Mouse (Mus musculus): ENCODE measurements around the gene Sipa1l2. TPM values are rescaled to one million over a fixed set of nuclear protein-coding genes. Genes with fewer than 3 reads are reported as not detected.
A peak's percentile ranks its signal among the peaks of the same experiment; 100 is the strongest.
"Not testable (repeated sequence)": the region's sequence is repeated elsewhere in the genome, so short reads cannot be mapped to it uniquely, and the experiment has no call there.

Gene Sipa1l2
- polyA plus RNA-seq, 1 experiment from 2014 or later: 7.2 TPM

DNA sequence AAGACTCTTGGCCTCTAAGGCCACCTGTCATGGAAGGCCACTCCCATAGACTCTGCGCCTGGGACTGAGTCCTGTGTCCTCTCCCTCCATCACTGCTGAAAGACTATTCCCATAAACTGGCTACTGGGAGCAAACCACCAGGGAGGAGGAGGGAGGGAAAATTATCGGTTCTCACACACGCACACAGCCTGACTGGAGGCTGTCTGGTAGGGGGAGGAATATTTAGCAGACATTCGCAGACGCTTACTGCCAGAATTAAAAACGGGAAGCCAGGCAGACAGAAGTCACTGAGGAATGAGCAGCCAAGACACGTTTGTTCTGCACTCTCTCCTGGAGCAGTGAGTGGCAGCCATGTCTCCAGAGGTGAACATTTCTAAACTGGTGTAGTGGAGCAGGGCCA lies 35.9 kb downstream of the Sipa1l2 start:
- Histone ChIP-seq H3K4me3 (ENCODE audit: inconsistent target) (no peak overlapping the region), H3K79me2 (ENCODE audit: inconsistent target) (peaks cover 91% of the 10 kb centered on the region; the same call in 1 of the 2 replicates), H3K36me3 (ENCODE audit: inconsistent target) (no peaks in the 10 kb centered on the region), H3K27ac (no peak overlapping the region)
- 42% methylated on average over 7 of the region's 7 CpGs for WGBS (ENCODE audit: missing documents)

DNA sequence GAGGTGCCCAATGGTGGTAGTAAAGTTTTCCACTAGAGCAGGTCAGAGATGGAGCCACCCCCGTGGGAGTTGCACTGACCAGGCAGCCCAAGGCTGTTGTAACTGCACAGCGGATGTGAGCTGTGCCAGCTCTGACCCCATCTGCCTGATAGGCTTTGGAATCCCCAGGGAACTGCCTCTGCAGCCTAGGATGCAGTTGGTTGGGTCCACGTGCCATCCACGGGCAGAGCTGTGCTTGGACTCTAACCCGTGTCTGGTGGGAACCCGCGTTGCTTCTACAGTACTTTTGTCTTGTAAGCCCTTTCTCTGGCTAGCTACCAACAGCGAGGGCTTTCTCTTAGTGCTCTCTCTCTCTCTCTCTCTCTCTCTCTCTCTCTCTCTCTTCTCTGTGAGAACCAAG lies 36.7 kb downstream of the Sipa1l2 start:
- no peak overlapping the region for H3K27ac ChIP-seq
- no peak overlapping the region for H3K4me3 ChIP-seq (ENCODE audit: inconsistent target)
- H3K79me2 ChIP-seq (ENCODE audit: inconsistent target): peaks cover 84% of the 10 kb centered on the region; the same call in 1 of the 2 replicates
- WGBS (ENCODE audit: missing documents): 90% methylated on average over 8 of the region's 8 CpGs
- H3K36me3 ChIP-seq (ENCODE audit: inconsistent target): no peaks in the 10 kb centered on the region

- 64% methylated on average over 6 of the region's 7 CpGs for WGBS (ENCODE audit: missing documents)
- no peak overlapping the region for H3K4me3 ChIP-seq (ENCODE audit: inconsistent target)
- peak overlapping the region; percentile 35 for H3K27ac ChIP-seq
- no peaks in the 10 kb centered on the region for H3K36me3 ChIP-seq (ENCODE audit: inconsistent target)
- H3K79me2 ChIP-seq (ENCODE audit: inconsistent target): peaks cover 81% of the 10 kb centered on the region; the same call in 1 of the 2 replicates
Observed at GRCm38 (mm10) chr8:125532177-125532576, 37.4 kb downstream of the Sipa1l2 start.

DNA sequence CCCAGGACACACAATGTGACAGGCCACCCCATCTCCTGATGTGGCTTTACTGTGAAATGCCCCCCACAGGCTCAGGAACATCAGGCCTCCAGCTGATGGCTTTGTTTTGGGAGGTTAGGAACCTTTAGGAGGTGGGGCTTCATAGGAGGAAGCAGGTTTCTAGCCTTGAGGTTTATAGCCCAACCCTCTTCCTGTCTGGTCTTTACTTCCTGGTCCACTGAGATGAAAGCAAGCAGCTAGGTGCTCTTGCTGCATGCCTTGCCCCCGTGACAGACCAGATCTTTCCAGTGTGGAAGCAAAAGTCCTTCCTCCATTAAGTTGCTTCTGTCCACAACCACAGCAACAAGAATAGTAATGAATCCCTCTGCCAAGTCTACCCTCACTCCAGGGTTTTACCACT lies 38.0 kb downstream of the Sipa1l2 start:
- Histone ChIP-seq H3K36me3 (ENCODE audit: inconsistent target) (no peaks in the 10 kb centered on the region), H3K27ac (peak overlapping the region; percentile 35), H3K4me3 (ENCODE audit: inconsistent target) (no peak overlapping the region), H3K79me2 (ENCODE audit: inconsistent target) (peaks cover 81% of the 10 kb centered on the region; the same call in 1 of the 2 replicates)
- WGBS (ENCODE audit: missing documents): 0% methylated on average over 1 of the region's 1 CpGs

DNA sequence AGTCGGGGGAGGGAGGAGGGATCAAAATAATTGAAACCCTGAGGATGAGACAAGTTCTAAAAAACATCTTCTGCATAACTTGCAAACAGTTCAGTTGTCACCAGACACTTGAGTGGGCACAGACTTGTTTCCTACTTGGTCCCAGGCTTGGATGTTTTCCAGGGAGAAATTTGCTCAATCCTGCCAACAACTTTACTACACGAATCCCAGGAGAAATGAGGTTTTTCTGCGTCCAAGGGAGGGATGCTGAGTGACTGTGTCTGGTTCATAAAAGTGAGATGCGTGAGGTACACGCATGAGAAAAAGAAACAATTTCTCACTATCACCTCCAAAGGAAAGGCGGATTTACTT lies 38.5 kb downstream of the Sipa1l2 start:
- WGBS (ENCODE audit: missing documents): 93% methylated on average over 6 of the region's 6 CpGs
- Histone ChIP-seq H3K79me2 (ENCODE audit: inconsistent target) (peaks cover 81% of the 10 kb centered on the region; the same call in 1 of the 2 replicates), H3K4me3 (ENCODE audit: inconsistent target) (no peak overlapping the region), H3K36me3 (ENCODE audit: inconsistent target) (no peaks in the 10 kb centered on the region), H3K27ac (no peak overlapping the region)

GRCm38 (mm10) chr8:125530187-125531087 lies 39.2 kb downstream of the Sipa1l2 start:
- H3K36me3 ChIP-seq (ENCODE audit: inconsistent target): no peaks in the 10 kb centered on the region
- no peak overlapping the region for H3K4me3 ChIP-seq (ENCODE audit: inconsistent target)
- H3K79me2 ChIP-seq (ENCODE audit: inconsistent target): peaks cover 81% of the 10 kb centered on the region
- WGBS (ENCODE audit: missing documents): 92% methylated on average over 12 of the region's 15 CpGs
- no peak overlapping the region for H3K27ac ChIP-seq

DNA sequence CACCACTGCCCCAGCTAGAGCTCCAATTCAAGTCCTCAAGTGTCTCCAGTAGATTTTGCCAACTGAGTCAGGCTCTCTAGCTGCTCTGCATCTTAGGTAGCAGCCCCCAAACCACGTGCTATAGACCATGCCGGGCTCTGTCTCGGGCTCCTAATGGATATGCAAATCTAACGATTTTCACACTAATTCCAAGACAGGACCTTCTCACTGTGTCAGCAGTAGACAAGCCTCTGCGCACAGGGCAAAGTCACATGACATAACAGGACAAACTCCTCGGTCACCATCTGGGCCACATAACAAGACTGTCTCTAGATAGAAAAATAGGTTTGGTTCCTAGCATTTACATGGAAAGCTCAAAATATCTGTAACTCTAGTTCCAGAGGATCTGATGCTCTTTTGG lies 40.6 kb downstream of the Sipa1l2 start:
- Histone ChIP-seq H3K4me3 (ENCODE audit: inconsistent target) (no peak overlapping the region), H3K36me3 (ENCODE audit: inconsistent target) (no peaks in the 10 kb centered on the region), H3K79me2 (ENCODE audit: inconsistent target) (peaks cover 75% of the 10 kb centered on the region), H3K27ac (peak overlapping the region; percentile 83)
- 85% methylated on average over 6 of the region's 6 CpGs for WGBS (ENCODE audit: missing documents)

DNA sequence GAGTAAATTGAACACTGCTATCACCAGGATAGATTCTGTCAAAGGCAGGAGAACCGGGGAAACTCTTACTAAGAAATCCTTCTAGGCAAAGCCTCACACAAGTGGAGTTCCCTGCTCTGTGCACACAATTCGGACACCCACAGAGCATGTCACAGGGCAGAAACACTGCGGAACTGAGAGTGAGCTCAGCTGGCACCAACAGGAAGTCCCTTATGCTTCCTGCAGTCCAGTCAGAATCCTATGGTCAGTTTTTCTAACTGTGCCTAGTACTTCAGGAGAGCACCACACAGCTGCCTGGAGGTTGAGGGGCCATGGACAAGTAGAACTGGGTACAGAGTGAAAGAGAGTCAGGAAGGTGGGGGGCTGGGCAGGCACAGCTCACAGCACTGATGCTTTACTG lies 41.7 kb downstream of the Sipa1l2 start:
- Histone ChIP-seq H3K36me3 (ENCODE audit: inconsistent target) (no peaks in the 10 kb centered on the region), H3K27ac (peak overlapping the region; percentile 83), H3K4me3 (ENCODE audit: inconsistent target) (no peak overlapping the region), H3K79me2 (ENCODE audit: inconsistent target) (peaks cover 76% of the 10 kb centered on the region)
- 33% methylated on average over 3 of the region's 3 CpGs for WGBS (ENCODE audit: missing documents)

- Histone ChIP-seq H3K4me3 (ENCODE audit: inconsistent target) (no peak overlapping the region), H3K79me2 (ENCODE audit: inconsistent target) (peaks cover 76% of the 10 kb centered on the region), H3K27ac (peak overlapping the region; percentile 83), H3K36me3 (ENCODE audit: inconsistent target) (no peaks in the 10 kb centered on the region)
- 71% methylated on average over 7 of the region's 7 CpGs for WGBS (ENCODE audit: missing documents)
Observed at GRCm38 (mm10) chr8:125526999-125527398, 42.6 kb downstream of the Sipa1l2 start.

GRCm38 (mm10) chr8:125526582-125526981 lies 43.0 kb downstream of the Sipa1l2 start:
- Histone ChIP-seq H3K36me3 (ENCODE audit: inconsistent target) (no peaks in the 10 kb centered on the region), H3K79me2 (ENCODE audit: inconsistent target) (peaks cover 79% of the 10 kb centered on the region), H3K4me3 (ENCODE audit: inconsistent target) (no peak overlapping the region), H3K27ac (no peak overlapping the region)
- 86% methylated on average over 7 of the region's 7 CpGs for WGBS (ENCODE audit: missing documents)

DNA sequence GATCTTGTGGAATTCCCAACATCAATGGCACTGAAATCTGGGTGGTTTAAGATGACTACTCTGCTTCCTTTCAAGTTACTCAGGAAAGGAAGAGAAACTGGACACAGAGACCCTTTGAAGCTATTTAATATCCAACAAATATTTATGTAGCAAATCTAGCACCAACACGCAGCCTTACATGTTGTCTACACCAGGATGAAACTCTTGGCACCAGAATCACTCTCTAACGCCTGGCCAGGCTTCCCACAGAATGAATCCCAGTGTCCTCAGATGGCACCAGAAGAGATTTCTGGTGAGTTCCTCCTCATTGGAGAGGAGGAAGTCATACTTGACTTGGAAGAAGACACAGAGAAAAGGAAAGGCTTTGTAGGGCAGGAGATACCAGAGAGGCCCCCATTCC lies 45.1 kb downstream of the Sipa1l2 start:
- Histone ChIP-seq H3K27ac (no peak overlapping the region), H3K36me3 (ENCODE audit: inconsistent target) (no peaks in the 10 kb centered on the region), H3K4me3 (ENCODE audit: inconsistent target) (no peak overlapping the region), H3K79me2 (ENCODE audit: inconsistent target) (peaks cover 74% of the 10 kb centered on the region)
- 88% methylated on average over 2 of the region's 2 CpGs for WGBS (ENCODE audit: missing documents)

DNA sequence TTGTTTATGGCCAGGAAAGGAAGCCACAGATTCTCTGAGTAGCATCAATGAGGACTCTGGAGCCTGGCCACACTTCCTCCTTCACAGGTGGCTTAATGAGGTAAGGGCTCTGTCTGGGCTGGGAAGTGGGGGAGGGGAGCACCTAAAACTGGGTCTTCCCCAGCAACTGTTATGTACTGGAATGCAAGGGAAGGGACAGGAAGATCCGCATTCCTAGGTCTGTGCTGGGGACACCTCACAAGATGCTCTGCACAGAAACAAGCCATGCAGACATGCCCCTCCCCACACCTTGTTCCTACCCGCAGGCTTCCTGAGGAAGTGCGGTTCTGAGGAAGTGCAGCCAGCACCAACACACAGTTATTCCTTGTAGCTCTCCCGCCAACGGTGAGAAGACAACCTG lies 46.4 kb downstream of the Sipa1l2 start:
- H3K4me3 ChIP-seq (ENCODE audit: inconsistent target): no peak overlapping the region
- 15% methylated on average over 5 of the region's 5 CpGs for WGBS (ENCODE audit: missing documents)
- H3K36me3 ChIP-seq (ENCODE audit: inconsistent target): no peaks in the 10 kb centered on the region
- peaks cover 66% of the 10 kb centered on the region for H3K79me2 ChIP-seq (ENCODE audit: inconsistent target)
- no peak overlapping the region for H3K27ac ChIP-seq

DNA sequence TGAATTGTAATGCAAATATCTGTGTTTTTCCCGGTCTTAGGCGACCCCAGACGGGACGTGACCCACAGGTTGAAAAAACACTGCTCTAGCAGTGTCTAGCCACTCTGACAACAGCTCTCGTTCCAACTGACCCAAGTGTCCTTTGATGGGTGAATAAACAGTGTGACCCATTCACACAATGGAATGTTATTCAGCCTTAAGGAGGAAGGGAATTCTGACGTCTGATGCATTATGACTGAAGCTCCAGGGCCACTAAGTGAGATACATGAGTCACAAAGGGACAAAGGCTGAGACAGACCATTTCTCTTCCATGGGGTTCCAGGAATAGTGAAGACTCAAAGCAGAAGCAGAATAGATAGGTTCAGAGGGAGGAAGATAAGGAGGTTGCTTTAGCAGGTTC lies 47.5 kb downstream of the Sipa1l2 start:
- Histone ChIP-seq H3K4me3 (ENCODE audit: inconsistent target) (no peak overlapping the region), H3K27ac (no peak overlapping the region), H3K79me2 (ENCODE audit: inconsistent target) (peaks cover 61% of the 10 kb centered on the region), H3K36me3 (ENCODE audit: inconsistent target) (no peaks in the 10 kb centered on the region)
- WGBS (ENCODE audit: missing documents): 97% methylated on average over 6 of the region's 6 CpGs

- no peak overlapping the region for H3K27ac ChIP-seq
- peaks cover 51% of the 10 kb centered on the region for H3K79me2 ChIP-seq (ENCODE audit: inconsistent target)
- no peaks in the 10 kb centered on the region for H3K36me3 ChIP-seq (ENCODE audit: inconsistent target)
- no peak overlapping the region for H3K4me3 ChIP-seq (ENCODE audit: inconsistent target)
- WGBS (ENCODE audit: missing documents): 84% methylated on average over 7 of the region's 7 CpGs
Observed at GRCm38 (mm10) chr8:125521087-125521486, 48.5 kb downstream of the Sipa1l2 start.

DNA sequence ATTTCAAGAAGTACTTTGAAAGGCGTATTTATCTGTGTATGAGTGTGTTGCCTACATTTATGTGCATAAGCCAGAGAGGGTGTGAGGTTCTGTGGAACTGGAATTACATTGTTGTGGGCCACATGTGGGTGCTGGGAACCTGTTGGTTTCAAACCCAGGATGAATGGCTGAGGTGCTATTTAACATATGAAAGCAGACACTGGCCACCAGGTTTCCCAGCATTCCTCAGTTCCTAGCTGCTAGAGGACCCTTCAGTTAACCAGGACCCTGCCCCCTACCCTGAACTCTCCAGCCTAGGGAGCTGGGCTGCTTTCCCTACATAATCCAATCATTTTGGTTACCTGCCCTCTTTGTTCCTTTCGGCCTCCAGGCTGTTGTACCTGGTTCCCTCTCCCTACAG lies 49.3 kb downstream of the Sipa1l2 start:
- H3K27ac ChIP-seq; H3K36me3 ChIP-seq (ENCODE audit: inconsistent target); H3K4me3 ChIP-seq (ENCODE audit: inconsistent target): not testable (repeated sequence)
- H3K79me2 ChIP-seq (ENCODE audit: inconsistent target): peaks cover 46% of the 10 kb centered on the region; the same call in 1 of the 2 replicates
- 95% methylated on average over 2 of the region's 2 CpGs for WGBS (ENCODE audit: missing documents)
